Mouse (Mus musculus) ES-E14 (cell line): ENCODE data around the gene Sbf1. TPM values are rescaled to one million over a fixed set of nuclear protein-coding genes. Genes with fewer than 3 reads are reported as not detected.

ENCODE experiments used
- DNase-seq: peaks from one replicate; pipeline ENCODE4 v3.0.0-alpha.2; 2013; ENCODE audit warnings: low read depth, low spot score
- H3K27ac ChIP-seq: 2 replicates; pipeline ENCODE4 v1.5.1; 2012; ENCODE audit warnings: low read depth, mild to moderate bottlenecking, low read length, moderate library complexity, mixed read lengths; ENCODE audit not compliant: poor library complexity, insufficient read depth, severe bottlenecking
- H3K36me3 ChIP-seq: 2 replicates; pipeline ENCODE4 v1.6.1; 2012; ENCODE audit warnings: mild to moderate bottlenecking, low read length, moderate library complexity, mixed read lengths; ENCODE audit not compliant: control insufficient read depth, poor library complexity, insufficient read depth, severe bottlenecking
- H3K4me1 ChIP-seq, 2 experiments: fragments of 150-350 bp in 1 of 2; sonication (generic) in 1 of 2; 2 replicates each; pipeline ENCODE4 v1.6.1; 2012; ENCODE audit warnings: low read length in 2 of 2, mild to moderate bottlenecking in 1 of 2, mixed read lengths in 1 of 2; ENCODE audit not compliant: control insufficient read depth in 2 of 2, insufficient read depth in 2 of 2, poor library complexity in 1 of 2
- H3K4me3 ChIP-seq, 2 experiments: fragments of 150-350 bp in 1 of 2; sonication (generic) in 1 of 2; 2 replicates each; pipeline ENCODE4 v1.5.1; 2012; ENCODE audit warnings: low read length in 2 of 2, low read depth in 1 of 2, mild to moderate bottlenecking in 1 of 2, mixed read lengths in 1 of 2; ENCODE audit not compliant: insufficient read depth in 1 of 2, poor library complexity in 1 of 2, severe bottlenecking in 1 of 2
- H3K9ac ChIP-seq: 2 replicates; pipeline ENCODE4 v1.6.1; 2012; ENCODE audit warnings: low read depth, mild to moderate bottlenecking, low read length, mixed read lengths; ENCODE audit not compliant: poor library complexity, insufficient read depth, severe bottlenecking
- H3K9me3 ChIP-seq: fragments of 150-350 bp; sonication (generic); 2 replicates; pipeline ENCODE4 v1.6.1; 2012; ENCODE audit warnings: low read depth, mild to moderate bottlenecking, low read length; ENCODE audit not compliant: control insufficient read depth, insufficient read depth
- CHD2 ChIP-seq: IDR thresholded peaks from 2 replicates; pipeline ENCODE4 v1.6.1; 2014; ENCODE audit warnings: mild to moderate bottlenecking, low read depth, low read length, inconsistent platforms
- HCFC1 ChIP-seq: IDR thresholded peaks from 2 replicates; pipeline ENCODE4 v1.6.1; 2012; ENCODE audit warnings: low read length, inconsistent platforms, borderline replicate concordance; ENCODE audit not compliant: insufficient read depth
- MAFK ChIP-seq: IDR thresholded peaks from 2 replicates; pipeline ENCODE4 v1.6.1; 2014; ENCODE audit warnings: mild to moderate bottlenecking, low read depth, low read length, inconsistent platforms; ENCODE audit not compliant: insufficient read depth
- ZC3H11A ChIP-seq: IDR thresholded peaks from 2 replicates; pipeline ENCODE4 v1.6.1; 2012; ENCODE audit warnings: low read depth, mild to moderate bottlenecking, inconsistent platforms, low read length, borderline replicate concordance
- ZNF384 ChIP-seq: IDR thresholded peaks from 2 replicates; pipeline ENCODE4 v1.6.1; 2012; ENCODE audit warnings: low read depth, low read length, inconsistent platforms
- in situ Hi-C, 2 experiments: fragments of 600-800 bp; cut with MboI; formaldehyde crosslinking; loops; one replicate each; pipeline ENCODE4 v1.15.1; 2025; ENCODE audit warnings: low sequenced_read_pairs in 2 of 2, inconsistent platforms in 1 of 2; ENCODE audit not compliant: unreplicated experiment in 2 of 2
- total RNA-seq: library from RNA; depleted of rRNA; stranded (reverse); fragments of 300-350 nt; gene quantifications from 2 replicates; pipeline ENCODE4 v1.2.3, GENCODE M21; 2012

Sbf1 gene
- total RNA-seq, 1 experiment, result 134 TPM

- DNase-seq, result peak; percentile 93
- Histone ChIP-seq H3K4me3 (peak within 1 kb of the TSS; percentile 90 to 98), H3K4me1 (peaks cover 0 to 29% of the 10 kb centered on the region in 2 experiments; a peak in 2 of 4 replicates), H3K9me3 (no peaks in the 10 kb centered on the region), H3K27ac (peak within 1 kb of the TSS; percentile 91), H3K9ac (peak within 1 kb of the TSS; percentile 98), H3K36me3 (peaks cover 47% of the 10 kb centered on the region)
- TF ChIP-seq ZNF384 (no peak), ZC3H11A (no peak; the same call in 1 of the 2 replicates), MAFK (no peak), HCFC1 (peak; percentile 68), CHD2 (no peak)
- in situ Hi-C loops, result no loop called here
These were observed 40.4 kb upstream of the Sbf1 start, which contains the start of the genes Lmf2 and Ncaph2 for GRCm38 (mm10) chr15:89355241-89356187. Gene Lmf2, minus strand, starts transcription at chr15:89355659. Gene Ncaph2, plus strand, starts transcription at chr15:89355719.

GRCm38 (mm10) chr15:89354455-89354854 is 39.3 kb upstream of the Sbf1 start:
- Histone ChIP-seq H3K9ac (peak overlapping the region; percentile 90), H3K36me3 (peaks cover 40% of the 10 kb centered on the region), H3K27ac (no peak overlapping the region), H3K4me3 (peak overlapping the region; percentile 90 to 98; a peak in 3 of 4 replicates), H3K9me3 (no peaks in the 10 kb centered on the region), H3K4me1 (peaks cover 0 to 29% of the 10 kb centered on the region in 2 experiments; a peak in 2 of 4 replicates)
- in situ Hi-C loops, result no loop called here
- DNase-seq, result no peak
- TF ChIP-seq ZC3H11A, result no peak
- no peak for TF ChIP-seq ZNF384
- no peak for TF ChIP-seq MAFK
- TF ChIP-seq HCFC1, result no peak
- no peak for TF ChIP-seq CHD2

- no peak overlapping the region for H3K4me3 ChIP-seq
- no peak overlapping the region for H3K27ac ChIP-seq
- no peak for DNase-seq
- H3K4me1 ChIP-seq, result peaks cover 0 to 27% of the 10 kb centered on the region in 2 experiments; a peak in 2 of 4 replicates
- H3K9me3 ChIP-seq, result no peaks in the 10 kb centered on the region
- H3K9ac ChIP-seq, result peak overlapping the region; percentile 4
- TF ChIP-seq ZNF384 (no peak), CHD2 (no peak), MAFK (no peak), HCFC1 (no peak), ZC3H11A (no peak)
- in situ Hi-C loops, result no loop called here
- peaks cover 39% of the 10 kb centered on the region for H3K36me3 ChIP-seq
These were observed 38.7 kb upstream of the Sbf1 start for GRCm38 (mm10) chr15:89353837-89354236.

- TF ChIP-seq HCFC1 (no peak), CHD2 (no peak), MAFK (no peak), ZC3H11A (no peak), ZNF384 (no peak)
- peaks cover 34% of the 10 kb centered on the region for H3K36me3 ChIP-seq
These were observed 37.7 kb upstream of the Sbf1 start for GRCm38 (mm10) chr15:89352795-89353194.

More at GRCm38 (mm10) chr15:89352795-89353194, 37.7 kb upstream of the Sbf1 start:
- H3K4me3 ChIP-seq, result no peak overlapping the region; a peak in 1 of 4 replicates
- H3K4me1 ChIP-seq, result peaks cover 0 to 27% of the 10 kb centered on the region in 2 experiments; a peak in 2 of 4 replicates
- no peak overlapping the region for H3K27ac ChIP-seq
- in situ Hi-C loops, result no loop called here
- H3K9me3 ChIP-seq, result no peaks in the 10 kb centered on the region
- DNase-seq, result no peak
- H3K9ac ChIP-seq, result no peak overlapping the region
